Mouse (Mus musculus) lung, postnatal 0 days (tissue): ENCODE data around the gene Slc37a1.

ENCODE experiments used
- CTCF ChIP-seq: IDR thresholded peaks from 2 replicates; pipeline ENCODE4 v1.5.1; 2016; ENCODE audit warnings: antibody characterized with exemption, mild to moderate bottlenecking
- EP300 ChIP-seq: IDR thresholded peaks from 2 replicates; pipeline ENCODE4 v1.6.1; 2016; ENCODE audit warnings: antibody characterized with exemption, mild to moderate bottlenecking, control low read depth

- TF ChIP-seq CTCF (no peak), EP300 (no peak)
Measured at GRCm38 (mm10) chr17:31267138-31267537, 19.5 kb upstream of the Slc37a1 start.
